Mouse (Mus musculus) heart, adult 2 months (tissue): ENCODE measurements at regions not wholly inside any gene's neighbourhood (a gene's known extent, or its start where the extent isn't known, plus 50 kb on each side); places are given as distances from the start of the nearest gene placed in this dataset.

Experiments
- CTCF ChIP-seq: fragments of 200-600 bp; IDR thresholded peaks from 2 replicates; pipeline ENCODE4 v1.8.1; 2022; ENCODE audit warnings: antibody characterized with exemption, mild to moderate bottlenecking, moderate library complexity
- EP300 ChIP-seq: fragments of 200-500 bp; IDR thresholded peaks from 2 replicates; pipeline ENCODE4 v1.6.1; 2011; ENCODE audit warnings: low read depth, low read length, control low read depth; ENCODE audit not compliant: insufficient read depth
- POLR2A ChIP-seq: fragments of 200-500 bp; IDR thresholded peaks from 2 replicates; pipeline ENCODE4 v1.6.1; 2011; ENCODE audit warnings: mild to moderate bottlenecking, low read depth, low read length, control low read depth; ENCODE audit not compliant: insufficient read depth

GRCm38 (mm10) chr2:50569502-50570285 lies 273.1 kb upstream of the Mmadhc start:
- TF ChIP-seq POLR2A (no peak), EP300 (no peak), CTCF (no peak)
